Mouse (Mus musculus): Measurements from ENCODE around the gene Susd6. TPM values are rescaled to one million over a fixed set of nuclear protein-coding genes. Genes with fewer than 3 reads are reported as not detected.

The Susd6 gene
- polyA plus RNA-seq, 1 experiment from 2014 or later: 16.1 TPM

- Histone ChIP-seq H3K27me3 (ENCODE audit: insufficient read depth, low read length) (no peaks in the 10 kb centered on the region), H3K36me3 (ENCODE audit: insufficient read depth, low read length) (no peaks in the 10 kb centered on the region), H3K9ac (ENCODE audit: low read depth, low read length) (no peak overlapping the region), H3K4me3 (replicated peaks; ENCODE audit: low read depth, low read length) (no peak overlapping the region), H3K4me1 (replicated peaks; ENCODE audit: insufficient read depth, low read length) (no peaks in the 10 kb centered on the region), H3K9me3 (replicated peaks; ENCODE audit: low read length) (no peaks in the 10 kb centered on the region), H3K4me2 (ENCODE audit: low read length) (peak overlapping the region; percentile 43), H3K27ac (no peak overlapping the region)
- peak; percentile 93 for DNase-seq (ENCODE audit: low spot score)
- TF ChIP-seq CTCF (IDR thresholded peaks at IDR 0.05; ENCODE audit: low read depth): peak; percentile 98
- WGBS: 16% methylated on average over 19 of the region's 19 CpGs
- ATAC-seq (replicated peaks; ENCODE audit: low FRiP score, low read depth): peak; percentile 36; the same call in 1 of the 2 replicates
Observed at GRCm38 (mm10) chr12:80894973-80895570, 104.8 kb downstream of the Susd6 start.

- no peaks in the 10 kb centered on the region for H3K4me1 ChIP-seq (replicated peaks; ENCODE audit: insufficient read depth, low read length)
- DNase-seq (ENCODE audit: low spot score) (no peak), ATAC-seq (replicated peaks; ENCODE audit: low FRiP score, low read depth) (no peak)
- H3K27me3 ChIP-seq (ENCODE audit: insufficient read depth, low read length): no peaks in the 10 kb centered on the region
- no peak overlapping the region for H3K4me2 ChIP-seq (ENCODE audit: low read length)
- no peaks in the 10 kb centered on the region for H3K9me3 ChIP-seq (replicated peaks; ENCODE audit: low read length)
- H3K36me3 ChIP-seq (ENCODE audit: insufficient read depth, low read length): no peaks in the 10 kb centered on the region
- no peak overlapping the region for H3K4me3 ChIP-seq (replicated peaks; ENCODE audit: low read depth, low read length)
- H3K9ac ChIP-seq (ENCODE audit: low read depth, low read length): no peak overlapping the region
- WGBS: 86% methylated on average over 8 of the region's 8 CpGs
- no peak for TF ChIP-seq CTCF (IDR thresholded peaks at IDR 0.05; ENCODE audit: low read depth)
- no peak overlapping the region for H3K27ac ChIP-seq
Observed at GRCm38 (mm10) chr12:80909631-80910030, 119.3 kb downstream of the Susd6 start.

DNA sequence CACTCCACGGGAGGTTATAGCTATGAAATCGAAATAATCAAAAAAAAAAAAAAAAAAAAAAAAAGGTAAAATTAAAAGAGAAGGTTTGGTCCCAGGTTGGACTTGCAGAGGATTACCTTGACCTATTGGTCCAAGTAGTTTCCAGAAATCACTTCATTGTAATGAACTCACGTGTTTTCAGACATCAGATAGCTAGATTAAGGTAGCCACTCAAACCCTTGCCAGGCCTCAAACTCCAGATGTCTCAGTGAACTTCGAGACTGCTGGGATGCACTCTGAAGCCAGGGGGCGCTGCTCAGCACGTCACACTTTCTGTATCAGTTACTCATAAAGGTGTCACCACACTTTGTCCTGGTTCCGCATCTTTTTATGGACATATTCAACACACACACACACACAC lies 127.5 kb downstream of the Susd6 start:
- Histone ChIP-seq H3K36me3 (ENCODE audit: insufficient read depth, low read length) (no peaks in the 10 kb centered on the region), H3K4me2 (ENCODE audit: low read length) (no peak overlapping the region), H3K4me3 (replicated peaks; ENCODE audit: low read depth, low read length) (no peak overlapping the region), H3K27me3 (ENCODE audit: insufficient read depth, low read length) (no peaks in the 10 kb centered on the region), H3K4me1 (replicated peaks; ENCODE audit: insufficient read depth, low read length) (no peaks in the 10 kb centered on the region), H3K9ac (ENCODE audit: low read depth, low read length) (no peak overlapping the region), H3K27ac (no peak overlapping the region), H3K9me3 (replicated peaks; ENCODE audit: low read length) (no peaks in the 10 kb centered on the region)
- peak; percentile 51; the same call in 1 of the 2 replicates for TF ChIP-seq CTCF (IDR thresholded peaks at IDR 0.05; ENCODE audit: low read depth)
- WGBS: 61% methylated on average over 7 of the region's 7 CpGs
- ATAC-seq (replicated peaks; ENCODE audit: low FRiP score, low read depth): no peak
- no peak for DNase-seq (ENCODE audit: low spot score)

GRCm38 (mm10) chr12:80921301-80921700 lies 131.0 kb downstream of the Susd6 start:
- ATAC-seq (replicated peaks; ENCODE audit: low FRiP score, low read depth) (no peak), DNase-seq (ENCODE audit: low spot score) (no peak)
- no peaks in the 10 kb centered on the region for H3K27me3 ChIP-seq (ENCODE audit: insufficient read depth, low read length)
- H3K27ac ChIP-seq: no peak overlapping the region
- H3K4me1 ChIP-seq (replicated peaks; ENCODE audit: insufficient read depth, low read length): no peaks in the 10 kb centered on the region
- H3K9me3 ChIP-seq (replicated peaks; ENCODE audit: low read length): no peaks in the 10 kb centered on the region
- TF ChIP-seq CTCF (IDR thresholded peaks at IDR 0.05; ENCODE audit: low read depth): no peak
- H3K36me3 ChIP-seq (ENCODE audit: insufficient read depth, low read length): no peaks in the 10 kb centered on the region
- no peak overlapping the region for H3K4me3 ChIP-seq (replicated peaks; ENCODE audit: low read depth, low read length)
- no peak overlapping the region for H3K9ac ChIP-seq (ENCODE audit: low read depth, low read length)
- no peak overlapping the region for H3K4me2 ChIP-seq (ENCODE audit: low read length)
- WGBS: 95% methylated on average over 5 of the region's 5 CpGs

DNA sequence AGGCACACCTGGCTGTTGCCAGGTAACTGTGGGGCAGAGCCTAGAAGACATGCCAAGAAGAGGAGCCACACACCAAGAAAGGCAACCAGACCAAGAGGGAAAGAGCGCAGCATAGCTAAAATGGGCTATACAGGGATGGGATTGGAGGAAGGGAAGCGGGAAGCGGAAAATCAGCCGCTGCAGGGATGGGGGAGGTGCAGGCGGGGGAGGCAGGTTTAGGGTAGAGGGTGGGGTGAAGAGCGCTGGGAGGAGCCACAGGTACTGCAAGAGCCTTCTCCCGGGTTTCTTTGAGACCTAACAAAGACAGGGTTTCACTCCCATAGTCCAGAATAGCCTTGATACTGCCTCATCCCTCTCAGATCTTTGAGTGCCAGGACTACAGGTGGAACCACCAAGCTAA lies 132.6 kb downstream of the Susd6 start:
- no peak for TF ChIP-seq CTCF (IDR thresholded peaks at IDR 0.05; ENCODE audit: low read depth)
- 12% methylated on average over 7 of the region's 7 CpGs for WGBS
- Histone ChIP-seq H3K9ac (ENCODE audit: low read depth, low read length) (no peak overlapping the region), H3K4me1 (replicated peaks; ENCODE audit: insufficient read depth, low read length) (no peaks in the 10 kb centered on the region), H3K4me2 (ENCODE audit: low read length) (peak overlapping the region; percentile 42), H3K27me3 (ENCODE audit: insufficient read depth, low read length) (no peaks in the 10 kb centered on the region), H3K4me3 (replicated peaks; ENCODE audit: low read depth, low read length) (no peak overlapping the region), H3K27ac (no peak overlapping the region), H3K9me3 (replicated peaks; ENCODE audit: low read length) (no peaks in the 10 kb centered on the region), H3K36me3 (ENCODE audit: insufficient read depth, low read length) (no peaks in the 10 kb centered on the region)
- ATAC-seq (replicated peaks; ENCODE audit: low FRiP score, low read depth) (no peak), DNase-seq (ENCODE audit: low spot score) (peak; percentile 36)

DNA sequence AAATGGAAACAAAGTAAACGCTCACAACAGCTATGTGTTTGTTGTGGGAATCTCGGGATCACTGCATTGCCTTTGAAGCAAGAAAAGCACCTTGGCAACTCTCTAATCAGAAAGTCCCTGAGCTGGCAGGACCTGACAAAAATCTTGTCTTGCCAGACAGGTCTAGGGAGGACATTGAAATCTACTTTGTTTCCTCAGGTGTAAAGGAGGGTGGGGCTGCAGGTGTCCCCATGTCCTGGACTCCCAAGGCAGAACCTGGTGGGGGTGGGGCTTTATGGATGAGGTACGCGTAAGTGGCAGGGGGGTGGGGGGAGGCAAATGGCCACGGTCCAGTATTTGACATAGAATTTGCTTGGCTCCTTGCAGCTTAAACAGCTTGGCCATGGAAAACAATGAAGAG lies 133.3 kb downstream of the Susd6 start:
- DNase-seq (ENCODE audit: low spot score) (no peak), ATAC-seq (replicated peaks; ENCODE audit: low FRiP score, low read depth) (no peak)
- WGBS: 64% methylated on average over 5 of the region's 5 CpGs
- no peak overlapping the region for H3K27ac ChIP-seq
- H3K9ac ChIP-seq (ENCODE audit: low read depth, low read length): no peak overlapping the region
- H3K27me3 ChIP-seq (ENCODE audit: insufficient read depth, low read length): no peaks in the 10 kb centered on the region
- H3K36me3 ChIP-seq (ENCODE audit: insufficient read depth, low read length): no peaks in the 10 kb centered on the region
- H3K9me3 ChIP-seq (replicated peaks; ENCODE audit: low read length): no peaks in the 10 kb centered on the region
- no peaks in the 10 kb centered on the region for H3K4me1 ChIP-seq (replicated peaks; ENCODE audit: insufficient read depth, low read length)
- TF ChIP-seq CTCF (IDR thresholded peaks at IDR 0.05; ENCODE audit: low read depth): no peak
- no peak overlapping the region for H3K4me3 ChIP-seq (replicated peaks; ENCODE audit: low read depth, low read length)
- H3K4me2 ChIP-seq (ENCODE audit: low read length): no peak overlapping the region

DNA sequence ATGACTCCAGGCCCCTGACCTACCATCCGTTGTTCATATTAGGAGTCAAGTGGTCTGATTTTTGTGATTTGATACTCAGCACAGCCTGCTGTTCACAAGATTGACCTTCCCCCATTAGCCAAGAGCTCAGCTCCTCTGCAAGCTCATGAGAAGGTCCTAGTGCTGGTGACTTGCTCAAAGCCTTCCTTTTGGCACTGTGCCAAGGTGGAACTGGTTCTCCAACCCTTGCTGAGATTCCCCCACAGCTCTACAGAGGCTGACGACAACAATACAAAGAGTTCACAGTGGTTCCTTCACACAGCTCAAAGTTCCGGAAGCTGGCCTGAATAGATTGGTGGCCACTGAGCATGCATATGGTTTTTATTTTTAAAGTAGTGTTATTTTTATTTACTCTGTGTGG lies 133.9 kb downstream of the Susd6 start:
- Histone ChIP-seq H3K4me1 (replicated peaks; ENCODE audit: insufficient read depth, low read length) (no peaks in the 10 kb centered on the region), H3K9ac (ENCODE audit: low read depth, low read length) (no peak overlapping the region), H3K27ac (peak overlapping the region; percentile 19; the same call in 1 of the 2 replicates), H3K4me3 (replicated peaks; ENCODE audit: low read depth, low read length) (no peak overlapping the region), H3K36me3 (ENCODE audit: insufficient read depth, low read length) (no peaks in the 10 kb centered on the region), H3K4me2 (ENCODE audit: low read length) (no peak overlapping the region), H3K9me3 (replicated peaks; ENCODE audit: low read length) (no peaks in the 10 kb centered on the region), H3K27me3 (ENCODE audit: insufficient read depth, low read length) (no peaks in the 10 kb centered on the region)
- TF ChIP-seq CTCF (IDR thresholded peaks at IDR 0.05; ENCODE audit: low read depth): no peak
- DNase-seq (ENCODE audit: low spot score) (peak; percentile 43), ATAC-seq (replicated peaks; ENCODE audit: low FRiP score, low read depth) (peak; percentile 68; the same call in 1 of the 2 replicates)
- WGBS: 55% methylated on average over 3 of the region's 3 CpGs

Data from kidney, postnatal 0 days (tissue).